Mouse (Mus musculus) v-Abl transformed pro-B cells (cell line): ENCODE data around the gene Traf2.

ENCODE experiments used
- in situ Hi-C, 2 experiments: fragments of 400-800 bp; cut with MboI; formaldehyde crosslinking; loops; one replicate each; pipeline ENCODE4 v1.15.1; 2025; ENCODE audit not compliant: unreplicated experiment in 2 of 2

Traf2 gene

GRCm38 (mm10) chr2:25549021-25549991, 2.6 kb upstream of the Traf2 start:
- in situ Hi-C loops = no loop called here

DNA sequence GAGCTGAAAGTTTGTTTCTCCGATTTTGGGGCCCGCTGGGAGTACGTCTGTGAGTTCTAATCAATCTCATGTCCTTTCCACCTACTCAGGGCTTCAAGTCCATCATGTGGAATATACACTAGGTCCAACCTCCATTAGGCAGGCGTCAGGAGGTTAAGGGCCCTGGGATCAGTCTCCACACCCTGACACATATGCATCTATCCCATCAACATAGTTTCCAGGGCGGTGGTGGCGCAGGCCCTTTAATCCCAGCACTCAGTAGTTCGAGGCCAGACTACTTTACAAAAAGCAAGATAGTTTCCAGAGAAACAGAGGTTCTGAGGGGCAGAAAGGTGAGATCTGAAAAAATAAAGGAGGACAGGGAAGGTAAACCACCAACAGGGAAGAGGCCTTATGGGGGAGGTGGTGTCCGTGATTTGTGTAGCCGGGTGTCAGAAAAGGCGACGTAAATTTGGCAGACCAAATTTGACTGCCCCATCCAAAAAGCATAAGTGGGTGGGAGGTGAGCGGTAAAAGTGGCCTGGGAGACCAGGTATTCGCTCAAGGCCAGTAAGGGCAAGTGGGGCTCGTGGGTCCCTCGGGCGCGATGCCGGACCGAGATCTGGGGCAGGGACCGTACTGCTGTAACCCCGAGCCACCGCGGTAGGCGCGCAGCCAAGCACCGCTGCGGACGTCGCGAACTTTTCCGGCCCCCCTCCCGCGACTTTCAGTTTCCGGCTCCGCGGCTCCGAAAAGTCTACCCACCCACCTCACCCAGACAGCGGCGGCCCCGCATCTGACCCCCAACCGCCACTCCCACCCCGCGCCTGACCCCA, 537 bp downstream of the Traf2 start:
- in situ Hi-C loops = no loop called here

GRCm38 (mm10) chr2:25541644-25542367, 4.9 kb downstream of the Traf2 start:
- in situ Hi-C loops = no loop called here

- in situ Hi-C loops = no loop called here
Observed at GRCm38 (mm10) chr2:25540541-25540948, 6.2 kb downstream of the Traf2 start.

- in situ Hi-C loops = no loop called here
Observed at GRCm38 (mm10) chr2:25536531-25536930, 10.2 kb downstream of the Traf2 start.

DNA sequence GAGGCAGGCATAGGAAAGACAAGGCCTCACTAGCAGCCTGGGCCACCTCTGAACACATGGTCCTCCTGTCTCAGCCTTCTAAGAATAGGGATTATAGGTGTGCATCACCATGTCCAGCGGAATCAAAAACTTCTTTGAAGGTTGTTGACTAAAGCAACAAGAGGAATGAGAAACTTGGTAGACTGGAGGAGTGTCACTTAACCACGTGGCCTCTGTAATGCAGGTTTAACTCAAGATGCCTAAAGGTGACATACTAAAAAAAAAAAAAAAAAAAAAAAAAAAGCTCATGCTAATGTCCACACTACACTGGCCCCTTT, 11.9 kb downstream of the Traf2 start:
- in situ Hi-C loops = no loop called here

- in situ Hi-C loops = no loop called here
Observed at GRCm38 (mm10) chr2:25534178-25534865, 12.4 kb downstream of the Traf2 start.

GRCm38 (mm10) chr2:25533707-25534106, 13.0 kb downstream of the Traf2 start:
- in situ Hi-C loops = no loop called here

DNA sequence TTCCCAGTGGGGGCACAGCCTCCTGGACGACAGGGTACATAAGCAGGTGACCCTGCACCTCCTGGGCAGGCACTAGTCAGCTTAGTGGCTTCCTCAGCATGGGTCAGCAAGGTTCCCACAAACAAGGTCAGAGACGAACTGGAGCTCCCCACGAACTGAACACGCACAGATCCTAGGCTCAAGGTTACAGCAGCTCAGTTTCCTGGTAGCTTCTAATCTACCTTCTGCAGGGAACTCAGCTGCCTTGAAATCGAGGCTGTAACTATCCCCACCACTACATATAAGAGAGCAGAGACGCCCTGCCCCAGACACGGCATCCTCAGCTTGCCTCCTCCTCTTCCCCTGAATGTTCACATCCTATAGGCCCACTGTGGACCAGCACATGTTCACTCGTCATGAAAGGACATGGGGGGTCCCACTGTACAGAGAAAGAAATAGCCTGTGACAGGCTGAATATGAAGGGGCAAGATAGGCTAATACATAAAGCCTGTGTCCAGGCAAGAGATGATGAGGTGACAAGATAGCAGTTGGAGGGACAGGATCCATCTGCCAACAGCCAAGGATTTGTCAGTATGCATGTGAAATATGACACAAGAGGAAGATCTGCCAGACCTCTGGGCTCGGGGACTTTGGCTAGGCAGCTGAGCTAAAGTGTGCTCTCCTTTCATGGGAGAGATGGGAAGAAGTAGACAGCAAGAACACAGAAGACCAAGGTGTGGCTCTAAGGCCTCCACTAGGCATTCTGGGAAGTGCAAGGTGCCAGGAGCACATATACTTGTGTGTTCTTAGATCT, 20.0 kb downstream of the Traf2 start:
- in situ Hi-C loops = no loop called here

GRCm38 (mm10) chr2:25509912-25510311, 36.8 kb downstream of the Traf2 start:
- in situ Hi-C loops = loop anchor here (10.0 to 25.0 kb wide), 2 partner anchors 45 to 1402 kb away; partner anchors contain the start of genes Edf1 (in 1 of the 2), Med22 (in 1 of the 2), Rpl7a (in 1 of the 2) and Surf1 (in 1 of the 2)

GRCm38 (mm10) chr2:25506964-25507363, 39.8 kb downstream of the Traf2 start:
- in situ Hi-C loops = loop anchor here (10.0 to 25.0 kb wide), 2 partner anchors 48 to 1405 kb away; partner anchors contain the start of genes Edf1 (in 1 of the 2), Med22 (in 1 of the 2), Rpl7a (in 1 of the 2) and Surf1 (in 1 of the 2)

DNA sequence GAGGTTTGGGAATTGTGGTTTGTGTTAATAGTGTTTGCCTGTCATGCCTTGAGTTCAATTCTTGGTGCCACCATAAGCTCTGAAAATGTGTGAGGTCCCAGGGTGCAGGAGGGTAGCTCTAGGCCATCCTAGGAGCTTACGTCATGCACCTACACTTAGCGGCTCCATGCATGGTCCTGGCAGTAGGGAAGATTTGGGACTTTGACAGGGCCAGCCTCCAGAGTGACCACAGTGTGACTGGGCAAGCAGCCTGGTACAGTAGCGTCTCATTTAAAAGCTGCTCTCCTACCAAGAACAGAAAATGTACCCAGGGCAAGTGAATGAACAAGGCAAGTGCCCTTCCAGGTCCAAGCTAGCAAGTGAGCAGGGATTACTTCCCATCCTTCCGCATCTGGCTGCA, 40.9 kb downstream of the Traf2 start:
- in situ Hi-C loops = loop anchor here (10.0 to 25.0 kb wide), 2 partner anchors 49 to 1406 kb away; partner anchors contain the start of genes Edf1 (in 1 of the 2), Med22 (in 1 of the 2), Rpl7a (in 1 of the 2) and Surf1 (in 1 of the 2)

GRCm38 (mm10) chr2:25505000-25505399, 41.7 kb downstream of the Traf2 start:
- in situ Hi-C loops = loop anchor here (10.0 to 25.0 kb wide), 2 partner anchors 50 to 1407 kb away; partner anchors contain the start of genes Edf1 (in 1 of the 2), Med22 (in 1 of the 2), Rpl7a (in 1 of the 2) and Surf1 (in 1 of the 2)

- in situ Hi-C loops = loop anchor here (10.0 to 25.0 kb wide), 2 partner anchors 50 to 1408 kb away; partner anchors contain the start of genes Edf1 (in 1 of the 2), Med22 (in 1 of the 2), Rpl7a (in 1 of the 2) and Surf1 (in 1 of the 2)
Observed at GRCm38 (mm10) chr2:25504538-25504937, 42.2 kb downstream of the Traf2 start.

- in situ Hi-C loops = loop anchor here (10.0 to 25.0 kb wide), 2 partner anchors 52 to 1410 kb away; partner anchors contain the start of genes Edf1 (in 1 of the 2), Med22 (in 1 of the 2), Rpl7a (in 1 of the 2) and Surf1 (in 1 of the 2)
Observed at GRCm38 (mm10) chr2:25502726-25503125, 44.0 kb downstream of the Traf2 start.

GRCm38 (mm10) chr2:25501593-25502486, 44.9 kb downstream of the Traf2 start, which contains the start of gene C8g:
Gene C8g (minus strand): TSS chr2:25501719.
- in situ Hi-C loops = loop anchor here (10.0 to 25.0 kb wide), 2 partner anchors 53 to 1410 kb away; partner anchors contain the start of genes Edf1 (in 1 of the 2), Med22 (in 1 of the 2), Rpl7a (in 1 of the 2) and Surf1 (in 1 of the 2)
